Mouse (Mus musculus) E14TG2a.4 (cell line): ENCODE data around the gene Ptpn13.

Experiments used
- CTCF ChIP-seq: conservative IDR thresholded peaks from 2 replicates; pipeline ENCODE4 v1.5.1; 2014; ENCODE audit warnings: low read length
- NANOG ChIP-seq: IDR thresholded peaks from 2 replicates; pipeline ENCODE4 v1.6.1; 2014; ENCODE audit warnings: borderline replicate concordance, low read length, mixed read lengths

- no peak for TF ChIP-seq CTCF
- TF ChIP-seq NANOG: no peak
These were observed 42.0 kb upstream of the Ptpn13 start for GRCm38 (mm10) chr5:103382951-103383350.
